Mouse (Mus musculus) c-Kit-positive CD71-positive TER-119-negative erythroid progenitor cells, embryonic 14.5 days (primary cell): Measurements from ENCODE around the gene Htra1.

Experiments used
- DNase-seq: peaks from one replicate; pipeline ENCODE4 v3.0.0-alpha.2; 2013; ENCODE audit warnings: low read depth

The Htra1 gene

GRCm38 (mm10) chr7:130935793-130936471 lies at the start of gene Htra1:
Gene Htra1 (plus strand): TSS chr7:130936111.
- DNase-seq = no peak

GRCm38 (mm10) chr7:130886246-130886645 lies 49.7 kb upstream of the Htra1 start:
- DNase-seq = no peak

GRCm38 (mm10) chr7:130887946-130888345 lies 48.0 kb upstream of the Htra1 start:
- DNase-seq = no peak

- DNase-seq = no peak
Measured at GRCm38 (mm10) chr7:130890871-130891270, 45.0 kb upstream of the Htra1 start.

GRCm38 (mm10) chr7:130892973-130893372 lies 42.9 kb upstream of the Htra1 start:
- no peak for DNase-seq

- DNase-seq = no peak
Measured at GRCm38 (mm10) chr7:130894931-130895617, 40.8 kb upstream of the Htra1 start.

- DNase-seq = no peak
Measured at GRCm38 (mm10) chr7:130895618-130895945, 40.3 kb upstream of the Htra1 start.

GRCm38 (mm10) chr7:130896064-130896463 lies 39.8 kb upstream of the Htra1 start:
- no peak for DNase-seq

GRCm38 (mm10) chr7:130897201-130897600 lies 38.7 kb upstream of the Htra1 start:
- no peak for DNase-seq

GRCm38 (mm10) chr7:130898373-130898772 lies 37.5 kb upstream of the Htra1 start:
- DNase-seq = no peak

- no peak for DNase-seq
Measured at GRCm38 (mm10) chr7:130900233-130900848, 35.6 kb upstream of the Htra1 start.

- DNase-seq = no peak
Measured at GRCm38 (mm10) chr7:130902929-130903328, 33.0 kb upstream of the Htra1 start.

GRCm38 (mm10) chr7:130903505-130904074 lies 32.3 kb upstream of the Htra1 start:
- DNase-seq = no peak

- DNase-seq = no peak
Measured at GRCm38 (mm10) chr7:130904571-130905365, 31.1 kb upstream of the Htra1 start.

- DNase-seq = no peak
Measured at GRCm38 (mm10) chr7:130910841-130911240, 25.1 kb upstream of the Htra1 start.

GRCm38 (mm10) chr7:130914693-130915363 lies 21.1 kb upstream of the Htra1 start:
- no peak for DNase-seq

- no peak for DNase-seq
Measured at GRCm38 (mm10) chr7:130918260-130918659, 17.7 kb upstream of the Htra1 start.

- DNase-seq = no peak
Measured at GRCm38 (mm10) chr7:130922981-130923731, 12.8 kb upstream of the Htra1 start.

- no peak for DNase-seq
Measured at GRCm38 (mm10) chr7:130930401-130930800, 5.5 kb upstream of the Htra1 start.

- DNase-seq = no peak
Measured at GRCm38 (mm10) chr7:130932921-130933320, 3.0 kb upstream of the Htra1 start.

GRCm38 (mm10) chr7:130934654-130935053 lies 1.3 kb upstream of the Htra1 start:
- DNase-seq = no peak
